Mouse (Mus musculus): ENCODE results near the gene Rangrf. TPM values are rescaled to one million over a fixed set of nuclear protein-coding genes. Genes with fewer than 3 reads are reported as not detected.

Gene Rangrf
- 29.9 TPM for polyA plus RNA-seq (2017; shearing (Covaris generic))

GRCm38 (mm10) chr11:68975085-68975484, at the start of gene Rangrf:
Gene Rangrf (minus strand): TSS chr11:68975185.

DNA sequence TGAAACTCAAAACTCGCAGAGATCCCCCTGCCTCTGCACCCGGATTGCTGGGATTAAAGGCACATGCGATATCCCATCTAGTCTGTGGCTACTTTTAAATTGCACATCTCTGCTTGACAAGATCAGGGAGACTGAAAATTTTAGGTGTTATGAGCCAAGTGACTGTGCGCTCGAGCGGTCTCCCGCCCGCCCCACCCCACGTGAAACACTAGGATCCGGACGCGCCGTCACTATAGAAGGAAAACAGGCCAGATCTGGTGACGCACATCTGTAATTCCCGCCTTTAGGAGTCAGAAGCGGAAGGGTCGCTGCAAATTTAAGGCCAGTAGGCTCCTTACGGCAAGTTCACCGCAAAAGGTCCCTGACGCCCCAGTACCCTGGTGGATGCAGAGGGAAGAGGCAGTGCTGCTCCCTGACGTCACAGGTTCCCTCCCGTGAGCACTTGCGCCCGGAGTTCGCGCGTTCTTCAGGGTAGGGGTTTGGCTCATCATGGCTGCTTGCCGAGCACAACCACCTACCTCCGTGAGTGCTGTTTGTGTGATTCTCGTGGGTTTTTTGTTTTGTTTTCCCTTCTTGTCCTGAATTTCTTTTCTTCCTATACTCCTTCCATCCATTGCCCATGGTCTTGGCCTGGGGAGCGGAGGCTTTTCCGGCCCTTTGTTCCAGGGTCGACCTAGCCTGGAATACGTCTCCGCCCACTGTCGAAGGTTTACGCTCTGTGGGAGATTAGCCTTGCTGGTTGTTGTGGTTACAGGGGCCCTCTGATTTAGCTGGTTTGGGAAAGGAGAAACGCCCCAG, 40.9 kb upstream of the Rangrf start, which contains the start of gene Ctc1:
Ctc1 (plus strand) TSS at position 268 of the 798 bp plus-strand sequence.

DNA sequence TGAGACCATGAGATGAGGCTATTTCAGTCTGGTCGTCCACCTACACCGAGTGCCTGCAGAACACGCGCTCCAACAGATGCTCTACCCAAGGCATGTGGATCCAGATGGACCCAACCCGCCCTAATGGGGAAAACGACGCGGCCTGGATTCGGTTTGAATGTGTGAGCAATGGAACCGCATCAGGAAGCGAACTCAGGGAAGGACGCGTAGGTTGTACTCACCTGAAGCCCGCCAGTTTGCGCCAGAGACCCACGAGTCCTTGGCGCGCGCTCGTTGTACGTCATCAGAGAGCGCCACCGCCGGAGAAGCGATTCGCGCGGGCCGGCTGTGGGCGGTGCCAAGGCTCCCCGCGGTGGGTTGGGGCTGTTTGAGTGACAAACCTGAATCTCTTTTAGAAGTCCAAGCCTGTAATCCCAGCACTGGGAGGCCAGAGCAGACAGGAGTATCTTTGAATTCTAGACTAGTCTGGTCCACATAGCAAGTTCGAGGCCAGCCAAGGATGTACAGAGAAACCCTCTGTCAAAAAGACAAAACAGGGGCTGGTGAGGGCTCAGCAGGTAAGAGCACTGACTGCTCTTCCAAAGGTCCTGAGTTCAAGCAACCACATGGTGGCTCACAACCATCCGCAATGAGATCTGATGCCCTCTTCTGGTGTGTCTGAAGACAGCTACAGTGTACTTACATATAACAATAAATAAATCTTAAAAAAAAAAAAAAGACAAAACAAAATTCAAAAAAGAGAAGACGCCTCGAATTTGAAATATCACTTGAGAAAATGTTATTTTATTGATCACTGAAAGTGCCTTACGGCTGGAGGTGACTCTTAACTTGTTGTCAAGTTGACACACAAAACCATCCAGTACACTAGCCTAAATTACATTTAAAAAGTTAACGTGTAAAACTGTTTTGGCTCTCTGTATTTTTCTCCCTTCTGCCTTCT, 33.5 kb upstream of the Rangrf start, which contains the start of gene Pfas:
Pfas (minus strand) TSS at position 279 of the 940 bp plus-strand sequence.

GRCm38 (mm10) chr11:68967337-68968282, 7.4 kb downstream of the Rangrf start, which contains the start of gene Slc25a35:
Gene Slc25a35 (plus strand): TSS chr11:68968131.

GRCm38 (mm10) chr11:68957308-68957707, 17.7 kb downstream of the Rangrf start, which contains the start of gene Arhgef15:
Gene Arhgef15 (minus strand): TSS chr11:68957480.

DNA sequence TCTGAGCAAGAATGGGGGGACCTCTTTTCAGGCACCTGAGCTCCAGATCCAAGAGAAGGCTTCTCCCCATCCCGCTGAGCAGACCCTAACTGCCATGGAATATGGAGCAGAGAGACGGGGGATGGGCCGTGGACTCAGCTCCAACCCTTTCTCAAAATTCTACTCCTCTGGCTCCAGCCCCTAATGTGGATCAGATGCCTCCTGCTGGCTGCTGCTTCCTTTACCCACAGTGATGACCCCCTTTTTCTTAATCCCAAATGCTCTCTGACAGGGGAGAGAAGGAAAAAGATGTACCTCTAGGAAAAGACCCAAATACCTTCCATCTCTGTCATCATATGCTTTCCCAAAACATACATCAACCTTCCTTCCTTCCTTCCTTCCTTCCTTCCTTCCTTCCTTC, 48.0 kb downstream of the Rangrf start, which contains the start of gene Odf4:
Odf4 (minus strand) TSS at position 101 of the 400 bp plus-strand sequence.

Other genes starting within 250 kb of the Rangrf start
- gene Ndel1, start 103.3 kb downstream of the Rangrf start, polyA plus RNA-seq (2017; shearing (Covaris generic)): 71.3 TPM
- gene Rnf222, start 86.6 kb downstream of the Rangrf start, polyA plus RNA-seq (2017; shearing (Covaris generic)): not detected
- gene Rpl26, start 73.6 kb downstream of the Rangrf start, polyA plus RNA-seq (2017; shearing (Covaris generic)): 1,177 TPM
- gene Odf4, start 48.1 kb downstream of the Rangrf start, polyA plus RNA-seq (2017; shearing (Covaris generic)): not detected
- gene Arhgef15, start 17.7 kb downstream of the Rangrf start, polyA plus RNA-seq (2017; shearing (Covaris generic)): 0.19 TPM
- gene Slc25a35, start 7.1 kb downstream of the Rangrf start, polyA plus RNA-seq (2017; shearing (Covaris generic)): 13.3 TPM
- gene Pfas, start 33.3 kb upstream of the Rangrf start, polyA plus RNA-seq (2017; shearing (Covaris generic)): 5.6 TPM
- gene Ctc1, start 40.7 kb upstream of the Rangrf start, polyA plus RNA-seq (2017; shearing (Covaris generic)): 23.3 TPM
- 6.8 TPM for gene Aurkb, start 70.5 kb upstream of the Rangrf start, polyA plus RNA-seq (2017; shearing (Covaris generic))
- 4.2 TPM for gene Borcs6, start 84.5 kb upstream of the Rangrf start, polyA plus RNA-seq (2017; shearing (Covaris generic))
- gene Tmem107, start 95.6 kb upstream of the Rangrf start, polyA plus RNA-seq (2017; shearing (Covaris generic)): 3.3 TPM
- gene Vamp2, start 113.3 kb upstream of the Rangrf start, polyA plus RNA-seq (2017; shearing (Covaris generic)): 36.7 TPM
- gene Per1, start 120.0 kb upstream of the Rangrf start, polyA plus RNA-seq (2017; shearing (Covaris generic)): 14.7 TPM
- gene Hes7, start 145.2 kb upstream of the Rangrf start, polyA plus RNA-seq (2017; shearing (Covaris generic)): not detected
- not detected for gene 9130213A22Rik, start 147.4 kb upstream of the Rangrf start, polyA plus RNA-seq (2017; shearing (Covaris generic))
- gene Aloxe3, start 150.7 kb upstream of the Rangrf start, polyA plus RNA-seq (2017; shearing (Covaris generic)): 0.46 TPM
- gene Alox12b, start 181.8 kb upstream of the Rangrf start, polyA plus RNA-seq (2017; shearing (Covaris generic)): not detected
- gene Alox8, start 222.7 kb upstream of the Rangrf start, polyA plus RNA-seq (2017; shearing (Covaris generic)): 7.9 TPM

All from CD4-positive, CD25-positive, alpha-beta regulatory T cell, adult 9 weeks (primary cell).